Mouse (Mus musculus) right cerebral cortex, postnatal 4 days (tissue): Measurements from ENCODE around the gene Tekt4.

ENCODE experiments used
- DNase-seq: peaks from one replicate; pipeline ENCODE4 v3.0.0-alpha.2; 2022

Tekt4 gene

DNA sequence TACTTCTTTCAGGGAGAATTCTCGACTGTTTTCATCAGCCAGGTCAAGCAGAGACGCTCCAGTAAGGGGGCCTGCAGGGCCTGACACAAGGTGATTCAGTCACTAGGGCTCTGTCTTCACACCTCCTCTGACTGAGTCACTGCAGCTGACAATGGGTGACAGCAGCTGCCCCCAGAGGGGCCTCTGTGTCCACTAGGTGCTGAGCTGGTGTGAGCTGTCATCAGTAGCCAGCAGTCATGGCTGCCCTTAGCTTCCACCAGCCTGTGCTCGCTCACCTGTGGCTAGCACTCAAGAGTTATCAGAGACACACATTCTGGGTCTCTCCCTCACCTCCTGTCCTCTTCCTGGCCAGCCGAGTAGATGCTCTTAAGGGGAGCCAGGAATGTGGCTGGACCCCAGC is 26.4 kb downstream of the Tekt4 start:
- no peak for DNase-seq

DNA sequence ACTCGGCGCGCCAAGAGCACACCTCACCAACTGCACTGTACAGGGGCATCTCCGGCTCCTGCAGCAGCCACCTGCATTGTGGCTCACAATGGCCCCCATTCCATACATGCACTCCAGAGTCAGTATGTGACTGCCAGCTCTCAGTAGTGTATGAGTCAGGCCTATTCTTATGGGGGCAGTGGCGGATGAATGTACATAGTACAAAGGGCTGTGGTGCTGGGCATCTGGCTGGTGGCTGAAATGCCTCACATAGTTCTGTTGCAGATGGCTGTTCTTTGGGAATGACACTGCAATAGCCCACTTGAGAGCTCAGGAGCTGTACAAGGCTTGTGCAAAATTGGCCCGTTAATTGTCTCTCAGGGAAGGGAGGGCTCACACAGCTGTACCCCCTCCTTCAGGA is 27.7 kb downstream of the Tekt4 start:
- DNase-seq: no peak

DNA sequence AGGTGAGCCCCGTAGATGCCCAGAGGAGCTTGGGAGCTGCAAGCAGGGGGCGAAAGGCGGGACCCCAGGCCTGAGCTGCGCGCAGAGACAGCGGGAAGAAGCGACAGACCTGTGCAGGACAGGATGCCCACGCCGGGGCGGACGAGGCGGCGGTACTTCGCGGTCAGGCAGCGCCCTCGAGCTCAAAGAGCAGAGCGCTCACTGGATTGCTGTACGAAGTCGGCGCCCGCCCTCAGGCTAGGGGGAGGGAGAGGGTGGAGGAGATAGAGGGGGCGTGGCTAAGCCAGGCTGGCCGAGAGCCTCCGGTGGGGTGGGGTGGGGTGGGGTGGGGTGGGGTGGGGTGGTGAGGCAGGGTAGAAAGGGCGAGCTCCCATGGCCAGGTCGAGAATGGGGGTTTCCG is 42.6 kb downstream of the Tekt4 start, which contains the start of gene Sstr5:
Gene Sstr5 (minus strand): TSS at position 276 of the 400 bp plus-strand sequence.
- DNase-seq: no peak

DNA sequence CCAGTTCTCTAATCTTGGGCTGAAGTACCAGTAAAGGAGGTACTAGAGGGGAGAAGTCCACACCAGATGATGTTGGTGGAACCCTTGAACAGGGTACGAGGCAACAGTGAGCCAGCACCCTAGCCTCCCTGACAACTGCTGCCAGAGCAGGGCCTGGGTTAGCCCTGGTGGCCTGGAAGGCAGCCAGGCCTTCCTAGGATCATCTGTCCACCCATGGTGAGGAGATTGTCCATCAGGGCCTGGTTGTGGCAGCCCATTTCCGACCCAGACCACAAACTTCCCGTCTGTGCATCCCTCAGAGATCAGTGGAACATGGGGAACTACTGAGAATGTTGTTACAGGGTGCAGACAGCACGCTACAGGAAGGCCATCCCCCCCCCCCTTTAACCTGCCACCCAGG is 48.2 kb downstream of the Tekt4 start:
- DNase-seq: no peak

DNA sequence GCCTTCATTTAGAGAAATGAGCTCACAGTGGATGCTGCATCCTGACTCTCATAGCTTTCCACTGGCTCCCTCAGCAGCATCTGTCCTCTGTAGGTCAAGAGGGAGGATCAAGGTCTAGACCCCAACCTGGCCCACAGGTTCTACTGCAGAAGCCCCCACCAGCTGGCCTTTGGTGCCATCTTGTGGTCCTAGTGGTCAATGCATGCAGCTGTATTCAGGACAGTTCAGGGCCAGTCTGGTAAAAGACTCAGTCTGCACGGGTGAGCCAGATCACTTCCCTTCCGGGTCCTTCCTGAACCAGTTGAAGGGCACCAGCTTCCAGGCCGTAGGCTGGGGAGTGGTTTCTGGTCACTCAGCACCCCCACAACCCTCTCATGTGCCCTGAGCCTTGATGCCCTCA is 53.4 kb downstream of the Tekt4 start:
- DNase-seq: peak; percentile 71

DNA sequence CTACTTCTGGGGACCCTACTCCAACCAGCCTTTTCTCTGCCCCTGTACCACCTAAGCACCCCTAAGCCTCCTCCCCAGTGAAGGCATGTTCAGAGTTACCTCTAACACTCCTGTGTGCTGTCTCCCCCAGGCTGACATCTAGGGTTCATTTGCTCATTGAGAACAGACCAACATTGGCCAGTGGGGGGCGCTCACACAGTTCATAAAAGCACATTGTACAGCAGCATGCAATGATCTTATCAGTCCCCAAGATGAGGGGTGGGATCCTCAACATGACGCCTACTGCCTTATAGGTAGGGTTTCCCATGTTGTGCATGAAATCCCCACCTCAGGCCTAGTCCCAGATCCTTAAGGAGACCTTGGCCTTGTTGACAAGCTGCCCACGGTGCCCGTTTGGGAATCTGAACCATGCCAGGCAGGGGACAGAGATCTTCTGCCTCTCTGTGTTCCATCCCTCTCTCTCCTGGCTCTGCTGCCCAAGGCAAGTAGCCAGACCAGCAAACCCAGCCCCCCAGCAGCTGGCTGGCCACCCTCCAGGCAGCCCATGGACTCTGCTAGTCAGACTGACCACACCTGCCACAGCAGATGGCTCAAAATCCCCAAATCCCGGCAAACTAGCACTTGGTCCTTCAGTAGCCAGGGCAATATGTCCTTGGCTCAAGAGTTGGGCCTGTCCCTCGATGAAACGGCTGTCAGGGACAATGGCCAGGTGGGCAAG is 54.6 kb downstream of the Tekt4 start:
- peak; percentile 83 for DNase-seq

DNA sequence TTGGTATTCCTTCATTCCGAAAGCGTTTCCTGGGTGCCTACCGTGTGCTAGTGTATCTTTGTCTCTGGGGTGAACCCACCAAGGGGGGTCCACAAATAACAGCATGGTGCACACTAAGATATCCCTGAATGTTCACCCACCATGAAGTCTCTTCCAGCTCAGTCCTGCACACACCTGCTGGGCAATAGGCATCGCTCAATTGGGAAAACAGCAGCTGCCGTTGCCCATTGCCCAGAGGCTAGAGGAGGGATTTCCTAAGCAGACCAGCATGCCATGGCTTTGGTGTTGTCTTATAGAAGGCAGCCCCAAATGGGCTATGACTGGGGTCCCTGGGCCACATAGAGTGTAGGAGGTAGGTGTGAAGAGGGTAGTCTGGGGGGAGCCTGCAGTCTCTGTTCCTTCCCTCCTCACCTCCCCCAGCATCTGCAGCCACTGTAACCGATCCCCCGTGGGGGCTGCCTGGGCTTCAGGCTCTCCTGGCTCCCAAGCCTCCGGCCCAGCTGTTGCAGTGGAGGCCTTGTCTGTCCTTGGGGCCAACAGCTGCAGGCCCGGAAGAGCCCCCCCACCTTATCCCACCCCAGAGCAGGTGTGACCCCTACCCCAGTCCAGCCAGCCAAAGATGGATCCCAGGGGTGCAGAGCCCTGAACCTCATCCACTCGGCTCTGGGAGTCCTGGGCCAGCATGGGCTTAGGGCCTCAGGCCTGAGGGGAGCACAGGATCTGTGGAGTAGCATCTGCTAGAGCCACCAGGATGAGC is 55.8 kb downstream of the Tekt4 start:
- no peak for DNase-seq

DNA sequence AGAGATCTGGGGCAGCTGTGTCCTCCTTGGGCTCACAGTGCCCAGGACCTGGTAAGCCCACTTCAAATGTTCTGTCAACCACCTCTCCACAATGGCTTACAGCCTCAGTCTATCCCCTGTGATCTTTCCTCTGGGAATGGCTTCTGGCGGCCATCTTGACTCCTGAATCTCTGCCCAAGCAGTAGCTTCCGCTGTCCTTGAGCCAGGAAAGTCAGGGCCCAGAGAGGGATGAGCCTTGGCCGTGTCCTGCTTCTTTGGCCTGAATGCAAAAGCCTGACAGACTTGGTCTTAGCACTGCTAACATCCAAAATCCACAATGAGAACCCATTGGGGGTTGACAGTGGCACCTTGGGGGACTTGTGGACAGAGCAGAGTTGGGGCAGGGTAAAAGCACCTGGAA is 57.5 kb downstream of the Tekt4 start:
- DNase-seq: no peak

DNA sequence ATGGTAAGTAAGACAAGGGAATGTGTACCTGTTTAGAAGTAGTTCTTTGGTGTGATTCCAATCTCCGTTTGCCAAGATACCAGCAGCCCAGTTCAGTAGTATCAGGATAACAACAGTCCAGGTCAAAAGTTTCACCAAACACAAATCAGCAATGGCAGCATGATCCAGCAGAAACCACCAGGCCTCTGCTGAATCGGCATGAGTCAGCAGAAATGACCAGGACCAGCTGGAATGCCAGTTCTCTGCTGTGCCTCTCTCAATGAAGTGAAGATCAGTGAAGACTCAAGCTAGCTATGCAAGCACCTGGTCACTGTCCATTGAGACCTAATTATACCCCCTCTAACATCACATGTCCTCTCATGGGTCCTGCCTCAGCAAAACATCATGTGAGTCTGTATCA is 59.6 kb downstream of the Tekt4 start:
- DNase-seq: no peak

DNA sequence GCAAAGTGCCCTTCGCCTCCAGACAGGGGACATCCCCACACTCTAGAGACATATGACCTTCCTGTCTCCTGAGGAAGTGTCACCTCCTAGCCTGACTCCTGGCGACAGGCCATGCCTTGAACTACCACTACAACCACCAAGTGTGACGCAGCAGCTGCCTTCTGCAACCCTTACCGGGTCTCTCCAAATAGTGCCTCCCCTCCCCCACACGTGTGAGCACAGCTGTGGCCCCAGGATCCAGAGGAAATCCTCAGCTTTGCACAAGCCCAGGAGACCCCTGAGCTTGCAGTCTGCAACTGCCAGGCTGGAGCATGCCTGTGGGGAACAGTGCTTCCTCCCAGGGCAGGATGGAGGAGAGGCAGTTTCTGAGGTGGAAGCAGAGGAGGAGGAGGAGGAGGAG is 61.9 kb downstream of the Tekt4 start:
- no peak for DNase-seq

DNA sequence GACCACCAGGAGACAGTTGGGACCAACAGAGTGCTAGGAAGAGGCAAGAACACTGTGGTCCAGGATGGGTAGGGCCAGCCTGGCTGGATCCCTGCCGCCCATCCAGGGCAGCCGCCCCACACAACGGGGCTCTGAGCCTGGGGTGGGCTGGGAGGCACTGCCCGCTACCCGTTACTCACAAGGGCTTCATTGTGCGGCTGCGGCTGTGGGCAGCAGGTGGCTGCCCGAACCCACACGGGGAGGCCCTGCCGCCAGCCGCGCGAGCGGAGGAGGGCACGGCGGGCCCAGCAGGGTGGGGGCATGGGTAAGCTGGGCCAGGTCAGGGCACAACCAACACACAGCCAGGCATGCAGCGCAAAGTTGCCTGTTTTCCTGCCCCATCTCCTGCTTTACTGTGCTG is 63.7 kb downstream of the Tekt4 start:
- DNase-seq: peak; percentile 46

DNA sequence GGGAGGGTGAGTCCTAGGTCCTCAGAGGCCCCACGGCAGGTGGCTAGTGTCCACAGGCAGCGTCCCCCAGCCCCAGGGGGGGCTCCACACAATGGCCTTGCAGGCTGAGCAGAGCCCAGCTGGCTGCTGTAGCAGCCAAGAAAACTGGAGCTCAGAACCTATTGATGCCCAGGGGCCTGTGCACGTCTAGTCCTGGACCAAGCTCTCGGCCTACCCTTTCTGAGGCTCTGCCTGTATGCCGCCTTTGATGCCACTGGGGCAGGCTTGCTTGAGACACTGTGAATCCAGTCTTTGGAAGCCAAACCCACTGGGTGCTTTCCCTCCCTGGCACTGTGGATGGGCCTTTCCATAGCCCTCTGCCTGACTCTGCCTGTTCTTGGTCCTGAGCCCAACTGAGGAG is 65.1 kb downstream of the Tekt4 start:
- no peak for DNase-seq

DNA sequence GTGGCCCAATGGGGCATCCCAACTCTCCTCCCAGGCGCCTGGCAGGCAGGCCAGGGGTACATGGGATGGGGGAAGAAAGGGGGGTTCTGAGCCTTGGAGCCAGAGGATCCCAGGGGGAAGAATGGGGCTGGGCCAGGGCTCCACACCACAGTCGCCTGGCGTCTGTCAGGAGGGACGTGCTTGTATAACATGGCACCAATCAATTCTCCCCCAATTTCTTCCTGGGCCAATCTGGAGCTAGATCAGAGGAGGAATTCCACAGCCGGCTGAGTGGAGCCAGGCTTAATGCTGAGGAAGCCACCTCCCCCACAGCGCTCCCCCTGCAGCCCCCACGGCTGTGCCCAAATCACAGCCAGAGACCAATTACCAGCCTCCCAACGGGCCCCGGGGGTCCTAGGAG is 66.1 kb downstream of the Tekt4 start:
- no peak for DNase-seq

DNA sequence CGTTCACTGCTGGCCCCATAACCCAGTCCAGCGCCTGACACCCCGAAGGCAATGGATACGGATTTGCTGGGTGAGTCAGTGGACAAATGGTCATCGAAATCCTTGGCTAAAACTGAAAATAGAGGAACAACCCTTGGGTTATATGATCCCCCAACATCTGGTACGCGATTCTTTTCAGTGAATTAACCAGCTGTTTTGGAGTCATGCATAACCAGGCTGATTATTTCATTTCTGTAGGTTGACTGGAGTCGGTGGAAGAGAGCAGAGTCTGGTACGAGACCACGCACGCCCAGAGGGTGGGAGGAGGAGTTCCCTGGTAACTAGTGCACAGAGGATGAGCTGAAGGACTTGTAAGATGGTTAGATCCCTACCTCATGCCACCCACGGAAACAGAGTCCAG is 67.7 kb downstream of the Tekt4 start:
- DNase-seq: no peak
